Mouse (Mus musculus): ENCODE measurements around the gene Igsf9b. TPM values are rescaled to one million over a fixed set of nuclear protein-coding genes. Genes with fewer than 3 reads are reported as not detected.

The Igsf9b gene
- polyA plus RNA-seq, 1 experiment: 23.1 TPM

DNA sequence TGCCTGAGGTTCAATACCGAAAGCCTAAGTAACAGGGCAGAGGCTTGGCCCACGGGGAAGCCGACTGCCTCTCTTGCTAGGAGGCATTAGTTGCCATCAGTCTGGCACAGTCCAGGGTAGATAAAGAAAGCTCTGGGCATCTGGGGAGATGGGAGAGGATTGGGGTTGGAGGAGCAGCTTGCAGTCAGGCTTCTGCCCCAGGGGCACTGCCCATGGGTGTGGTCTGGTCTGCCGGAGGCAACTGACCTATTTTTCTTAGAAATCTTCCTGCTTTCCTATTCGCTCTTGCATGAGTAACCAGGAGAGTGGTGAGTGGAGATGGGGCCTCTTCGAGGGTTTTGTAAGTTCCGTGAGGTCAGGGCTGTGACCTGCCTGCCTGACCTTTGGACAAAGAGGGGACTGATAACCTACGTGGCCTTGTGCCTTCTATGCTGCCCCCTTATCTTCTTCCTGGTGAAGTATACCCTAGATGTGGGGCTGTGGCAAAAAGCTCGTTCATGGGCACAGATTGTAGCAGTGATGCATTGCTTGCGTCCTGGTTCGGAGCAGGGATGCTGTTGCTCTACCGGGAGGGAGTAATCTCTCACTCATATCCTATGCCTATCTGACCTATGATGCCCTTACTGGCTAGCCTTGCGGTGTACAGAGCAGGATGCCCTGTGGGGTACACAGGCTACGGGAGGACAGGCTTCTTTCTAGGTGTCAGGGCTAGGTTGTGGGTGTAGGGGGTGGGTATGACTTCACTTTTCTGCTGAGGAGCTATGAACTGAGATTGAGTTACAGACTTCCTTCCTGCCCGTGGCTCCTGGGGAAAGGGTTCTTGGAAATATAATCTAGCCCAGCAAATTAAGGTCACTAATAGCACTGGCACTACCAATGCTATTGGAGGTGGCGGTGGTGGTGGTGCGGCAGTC is 4.8 kb downstream of the Igsf9b start:
- TF ChIP-seq POLR2A (IDR thresholded peaks at IDR 0.05; ENCODE audit: extremely low read depth, insufficient read depth, low read length) (no peak), CTCF (IDR thresholded peaks at IDR 0.05; ENCODE audit: extremely low read depth, insufficient read depth, low read length) (no peak)
- Histone ChIP-seq H3K27ac (ENCODE audit: insufficient read depth, low read length) (no peak overlapping the region), H3K4me3 (ENCODE audit: insufficient read depth, low read length) (peak overlapping the region; percentile 42), H3K4me1 (ENCODE audit: control insufficient read depth, insufficient read depth, low read length) (peaks cover 13% of the 10 kb centered on the region)

GRCm38 (mm10) chr9:27304485-27305102 is 5.6 kb downstream of the Igsf9b start:
- peaks cover 16% of the 10 kb centered on the region for H3K4me1 ChIP-seq (ENCODE audit: control insufficient read depth, insufficient read depth, low read length)
- TF ChIP-seq CTCF (IDR thresholded peaks at IDR 0.05; ENCODE audit: extremely low read depth, insufficient read depth, low read length): no peak
- peak overlapping the region; percentile 42 for H3K4me3 ChIP-seq (ENCODE audit: insufficient read depth, low read length)
- no peak overlapping the region; the same call in 1 of the 2 replicates for H3K27ac ChIP-seq (ENCODE audit: insufficient read depth, low read length)

DNA sequence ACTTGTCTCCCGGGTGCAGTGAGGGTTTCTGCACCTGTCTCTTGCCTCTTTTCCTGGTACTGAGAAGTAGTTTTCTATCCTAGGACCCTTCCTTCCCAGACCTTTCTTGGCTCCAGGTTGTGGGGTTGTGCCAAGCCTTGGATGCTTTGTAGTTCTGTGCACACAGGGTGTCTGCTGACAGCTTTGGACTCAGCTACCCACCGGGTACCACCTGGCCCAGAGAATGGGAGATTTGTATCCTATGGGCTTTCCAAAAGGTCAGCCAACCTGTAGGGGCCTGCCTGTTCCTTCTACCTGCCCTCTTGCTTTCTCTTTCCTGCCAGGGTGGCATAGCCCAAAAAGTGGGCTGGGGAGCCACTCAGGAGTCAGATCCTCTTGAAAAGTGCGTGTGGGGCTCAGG is 6.5 kb downstream of the Igsf9b start:
- Histone ChIP-seq H3K4me1 (ENCODE audit: control insufficient read depth, insufficient read depth, low read length) (peaks cover 18% of the 10 kb centered on the region), H3K4me3 (ENCODE audit: insufficient read depth, low read length) (no peak overlapping the region; the same call in 1 of the 2 replicates), H3K27ac (ENCODE audit: insufficient read depth, low read length) (no peak overlapping the region)
- TF ChIP-seq POLR2A (IDR thresholded peaks at IDR 0.05; ENCODE audit: extremely low read depth, insufficient read depth, low read length) (no peak), CTCF (IDR thresholded peaks at IDR 0.05; ENCODE audit: extremely low read depth, insufficient read depth, low read length) (no peak)

DNA sequence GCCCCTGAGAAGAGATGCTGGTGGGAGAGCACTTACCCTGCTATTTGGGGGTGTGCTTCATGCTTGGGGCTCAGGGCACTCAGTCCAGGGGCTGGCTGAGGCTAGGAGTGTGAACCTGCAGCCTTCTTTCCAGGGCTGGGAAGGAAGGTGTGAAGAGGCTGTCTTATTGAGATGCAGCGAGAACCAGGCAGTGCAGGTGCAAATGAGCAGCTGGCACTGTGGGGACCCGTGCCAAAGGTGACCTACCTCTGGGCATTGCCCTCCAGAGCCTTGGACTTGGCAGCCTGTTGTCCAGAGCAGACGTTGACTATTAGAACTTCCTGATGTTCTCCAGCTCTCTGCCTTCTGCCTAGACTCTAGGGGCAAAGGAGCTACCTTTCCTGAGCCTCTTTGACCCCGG is 7.6 kb downstream of the Igsf9b start:
- TF ChIP-seq POLR2A (IDR thresholded peaks at IDR 0.05; ENCODE audit: extremely low read depth, insufficient read depth, low read length): no peak
- no peak for TF ChIP-seq CTCF (IDR thresholded peaks at IDR 0.05; ENCODE audit: extremely low read depth, insufficient read depth, low read length)
- Histone ChIP-seq H3K27ac (ENCODE audit: insufficient read depth, low read length) (0 out of 2 replicates have a peak overlapping the region, but pooled peaks have one; percentile 4), H3K4me1 (ENCODE audit: control insufficient read depth, insufficient read depth, low read length) (peaks cover 19% of the 10 kb centered on the region), H3K4me3 (ENCODE audit: insufficient read depth, low read length) (no peak overlapping the region)

- H3K4me3 ChIP-seq (ENCODE audit: insufficient read depth, low read length): no peak overlapping the region
- no peak for TF ChIP-seq CTCF (IDR thresholded peaks at IDR 0.05; ENCODE audit: extremely low read depth, insufficient read depth, low read length)
- TF ChIP-seq POLR2A (IDR thresholded peaks at IDR 0.05; ENCODE audit: extremely low read depth, insufficient read depth, low read length): peak; percentile 19; the same call in 1 of the 2 replicates
- 0 out of 2 replicates have a peak overlapping the region, but pooled peaks have one; percentile 4 for H3K27ac ChIP-seq (ENCODE audit: insufficient read depth, low read length)
- peaks cover 19% of the 10 kb centered on the region for H3K4me1 ChIP-seq (ENCODE audit: control insufficient read depth, insufficient read depth, low read length)
Observed at GRCm38 (mm10) chr9:27307265-27307664, 8.3 kb downstream of the Igsf9b start.

- no peak overlapping the region for H3K4me3 ChIP-seq (ENCODE audit: insufficient read depth, low read length)
- H3K27ac ChIP-seq (ENCODE audit: insufficient read depth, low read length): peak overlapping the region; percentile 33; the same call in 1 of the 2 replicates
- H3K4me1 ChIP-seq (ENCODE audit: control insufficient read depth, insufficient read depth, low read length): peaks cover 19% of the 10 kb centered on the region
- TF ChIP-seq CTCF (IDR thresholded peaks at IDR 0.05; ENCODE audit: extremely low read depth, insufficient read depth, low read length): no peak
- TF ChIP-seq POLR2A (IDR thresholded peaks at IDR 0.05; ENCODE audit: extremely low read depth, insufficient read depth, low read length): no peak
Observed at GRCm38 (mm10) chr9:27308045-27308444, 9.0 kb downstream of the Igsf9b start.

DNA sequence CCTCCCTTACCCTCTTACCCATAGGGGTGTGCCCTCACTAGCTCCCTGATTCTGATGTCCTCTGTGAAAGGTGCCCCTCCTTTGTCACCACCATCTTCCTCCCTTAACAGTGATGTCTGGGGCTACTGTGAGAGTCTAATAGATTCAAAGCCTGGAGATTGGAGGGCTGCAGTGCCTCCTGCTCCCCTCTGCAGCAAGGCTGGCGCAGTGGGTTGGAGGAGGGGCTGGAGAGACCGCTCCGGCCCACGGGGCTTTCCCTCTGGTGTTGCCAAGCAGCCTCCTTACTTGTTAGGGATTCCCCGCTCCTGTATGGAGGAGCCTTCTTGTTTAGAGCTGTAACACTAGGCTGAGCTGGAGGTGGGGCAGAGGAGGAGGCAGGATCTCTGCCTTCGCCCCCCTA is 9.6 kb downstream of the Igsf9b start:
- no peak overlapping the region for H3K27ac ChIP-seq (ENCODE audit: insufficient read depth, low read length)
- H3K4me3 ChIP-seq (ENCODE audit: insufficient read depth, low read length): no peak overlapping the region
- TF ChIP-seq CTCF (IDR thresholded peaks at IDR 0.05; ENCODE audit: extremely low read depth, insufficient read depth, low read length) (no peak), POLR2A (IDR thresholded peaks at IDR 0.05; ENCODE audit: extremely low read depth, insufficient read depth, low read length) (no peak)
- H3K4me1 ChIP-seq (ENCODE audit: control insufficient read depth, insufficient read depth, low read length): peaks cover 18% of the 10 kb centered on the region

- Histone ChIP-seq H3K27ac (ENCODE audit: insufficient read depth, low read length) (no peak overlapping the region), H3K4me1 (ENCODE audit: control insufficient read depth, insufficient read depth, low read length) (peaks cover 17% of the 10 kb centered on the region), H3K4me3 (ENCODE audit: insufficient read depth, low read length) (no peak overlapping the region)
- TF ChIP-seq CTCF (IDR thresholded peaks at IDR 0.05; ENCODE audit: extremely low read depth, insufficient read depth, low read length) (no peak), POLR2A (IDR thresholded peaks at IDR 0.05; ENCODE audit: extremely low read depth, insufficient read depth, low read length) (no peak)
Observed at GRCm38 (mm10) chr9:27310005-27310404, 11.0 kb downstream of the Igsf9b start.

DNA sequence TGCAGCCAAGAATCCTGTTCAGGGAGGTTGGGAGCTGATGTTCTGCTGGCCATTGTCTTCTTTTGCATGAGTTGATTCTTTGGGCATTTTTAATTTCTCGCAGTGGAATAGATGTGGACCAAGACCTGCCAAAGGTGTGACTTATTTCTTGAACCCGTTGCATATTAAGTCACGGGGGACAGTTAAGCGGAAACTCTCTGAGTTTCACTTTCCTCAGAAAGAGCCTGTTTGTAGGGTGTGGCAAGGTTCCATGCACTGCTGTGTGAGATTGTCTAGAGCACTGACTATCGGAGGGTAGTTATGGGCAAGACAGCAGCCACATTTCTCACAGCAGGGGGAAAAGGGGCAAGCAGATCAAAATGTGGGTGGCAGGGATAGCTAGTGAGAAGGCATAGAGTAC is 14.4 kb downstream of the Igsf9b start:
- no peak overlapping the region for H3K4me3 ChIP-seq (ENCODE audit: insufficient read depth, low read length)
- no peak overlapping the region for H3K27ac ChIP-seq (ENCODE audit: insufficient read depth, low read length)
- no peak for TF ChIP-seq POLR2A (IDR thresholded peaks at IDR 0.05; ENCODE audit: extremely low read depth, insufficient read depth, low read length)
- TF ChIP-seq CTCF (IDR thresholded peaks at IDR 0.05; ENCODE audit: extremely low read depth, insufficient read depth, low read length): no peak
- H3K4me1 ChIP-seq (ENCODE audit: control insufficient read depth, insufficient read depth, low read length): peaks cover 7% of the 10 kb centered on the region; the same call in 1 of the 2 replicates

All from cortical plate, adult 2 months (tissue).